Mouse (Mus musculus) embryonic facial prominence, embryonic 15.5 days (tissue): ENCODE measurements around the gene Gm42674. TPM values are rescaled to one million over a fixed set of nuclear protein-coding genes. Genes with fewer than 3 reads are reported as not detected.

Source experiments
- ATAC-seq: fragments of 200-750 bp; cut with Nextera tagmentation; 2 replicates; pipeline ENCODE4 v1.8.0; 2017; ENCODE audit warnings: low read depth, moderate TSS enrichment; ENCODE audit not compliant: insufficient number of reproducible peaks, low FRiP score, low TSS enrichment
- H3K27ac ChIP-seq: fragments of 300-500 bp; sonication (generic); replicated peaks from 2 replicates; pipeline ENCODE4 v1.5.1; 2015; ENCODE audit warnings: mild to moderate bottlenecking, inconsistent platforms
- H3K27me3 ChIP-seq: fragments of 300-500 bp; sonication (generic); 2 replicates; pipeline ENCODE4 v1.6.1; 2015; ENCODE audit warnings: inconsistent platforms
- H3K36me3 ChIP-seq: fragments of 300-500 bp; sonication (generic); 2 replicates; pipeline ENCODE4 v1.6.1; 2015; ENCODE audit warnings: mild to moderate bottlenecking, inconsistent platforms
- H3K4me1 ChIP-seq: fragments of 300-500 bp; sonication (generic); 2 replicates; pipeline ENCODE4 v1.6.1; 2015; ENCODE audit warnings: inconsistent platforms
- H3K4me2 ChIP-seq: fragments of 300-500 bp; sonication (generic); replicated peaks from 2 replicates; pipeline ENCODE4 v1.6.1; 2015; ENCODE audit warnings: mild to moderate bottlenecking, inconsistent platforms
- H3K4me3 ChIP-seq: fragments of 300-500 bp; sonication (generic); replicated peaks from 2 replicates; pipeline ENCODE4 v1.5.1; 2015; ENCODE audit warnings: mild to moderate bottlenecking, inconsistent platforms
- H3K9ac ChIP-seq: fragments of 300-500 bp; sonication (generic); 2 replicates; pipeline ENCODE4 v1.6.1; 2015; ENCODE audit warnings: inconsistent platforms
- H3K9me3 ChIP-seq: fragments of 300-500 bp; sonication (generic); replicated peaks from 2 replicates; pipeline ENCODE4 v1.6.1; 2016; ENCODE audit warnings: inconsistent platforms
- WGBS: fragments of 180-500 bp; shearing (Covaris S2); methylation state at CpG from one replicate; pipeline ENCODE4 v1.1.7; 2015; 5-methylcytosine and 5-hydroxymethylcytosine counted together
- polyA plus RNA-seq: library from polyadenylated mRNA; unstranded; fragments of >200 nt; fragmentation: Nextera tagmentation; extraction: Ambion mirVana; gene quantifications from 2 replicates; pipeline ENCODE4 v1.2.1, GENCODE M21; 2015

Gm42674 gene
- polyA plus RNA-seq, 1 experiment from 2014 or later: not detected

GRCm38 (mm10) chr3:90647291-90647690, 45.6 kb downstream of the Gm42674 start:
- Histone ChIP-seq H3K27ac (no peak overlapping the region), H3K27me3 (no peaks in the 10 kb centered on the region), H3K9me3 (no peaks in the 10 kb centered on the region), H3K9ac (no peak overlapping the region), H3K4me1 (no peaks in the 10 kb centered on the region), H3K4me3 (no peak overlapping the region), H3K36me3 (no peaks in the 10 kb centered on the region), H3K4me2 (no peak overlapping the region)
- ATAC-seq: no peak
- WGBS: 77% methylated on average over 1 of the region's 1 CpGs

DNA sequence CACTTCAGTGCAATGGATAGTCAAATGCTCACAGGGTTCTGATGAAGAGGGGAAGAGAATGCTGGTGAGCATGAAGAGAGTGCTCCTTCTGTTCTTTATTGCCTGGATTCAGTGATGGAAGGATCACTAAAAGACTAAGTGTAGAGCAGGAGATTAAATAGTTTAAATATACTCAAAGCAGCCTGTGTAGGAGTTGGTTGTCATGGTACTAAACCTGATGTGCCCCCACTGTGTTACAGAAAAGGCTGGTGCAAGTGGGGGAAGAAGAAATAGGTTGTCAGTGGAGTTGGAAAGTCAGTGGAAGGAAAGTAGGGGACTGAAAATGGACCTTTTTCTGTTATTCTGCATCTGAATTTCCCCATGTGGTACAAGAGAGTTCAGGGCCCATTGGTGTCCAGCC, 47.3 kb downstream of the Gm42674 start:
- no peaks in the 10 kb centered on the region for H3K36me3 ChIP-seq

GRCm38 (mm10) chr3:90649832-90650231, 48.1 kb downstream of the Gm42674 start:
- H3K9ac ChIP-seq: no peak overlapping the region
- H3K4me2 ChIP-seq: no peak overlapping the region
- no peak for ATAC-seq
- H3K27ac ChIP-seq: no peak overlapping the region
- no peaks in the 10 kb centered on the region for H3K9me3 ChIP-seq
- no peak overlapping the region for H3K4me3 ChIP-seq
- 88% methylated on average over 2 of the region's 2 CpGs for WGBS
- H3K4me1 ChIP-seq: no peaks in the 10 kb centered on the region
- H3K27me3 ChIP-seq: peaks cover 5% of the 10 kb centered on the region; the same call in 1 of the 2 replicates
- no peaks in the 10 kb centered on the region for H3K36me3 ChIP-seq

More for the DNA sequence above, 47.3 kb downstream of the Gm42674 start:
- H3K4me1 ChIP-seq: no peaks in the 10 kb centered on the region
- no peaks in the 10 kb centered on the region for H3K27me3 ChIP-seq
- H3K27ac ChIP-seq: no peak overlapping the region
- no peak overlapping the region for H3K9ac ChIP-seq
- no peaks in the 10 kb centered on the region for H3K9me3 ChIP-seq
- ATAC-seq: no peak
- H3K4me2 ChIP-seq: no peak overlapping the region
- no peak overlapping the region for H3K4me3 ChIP-seq

DNA sequence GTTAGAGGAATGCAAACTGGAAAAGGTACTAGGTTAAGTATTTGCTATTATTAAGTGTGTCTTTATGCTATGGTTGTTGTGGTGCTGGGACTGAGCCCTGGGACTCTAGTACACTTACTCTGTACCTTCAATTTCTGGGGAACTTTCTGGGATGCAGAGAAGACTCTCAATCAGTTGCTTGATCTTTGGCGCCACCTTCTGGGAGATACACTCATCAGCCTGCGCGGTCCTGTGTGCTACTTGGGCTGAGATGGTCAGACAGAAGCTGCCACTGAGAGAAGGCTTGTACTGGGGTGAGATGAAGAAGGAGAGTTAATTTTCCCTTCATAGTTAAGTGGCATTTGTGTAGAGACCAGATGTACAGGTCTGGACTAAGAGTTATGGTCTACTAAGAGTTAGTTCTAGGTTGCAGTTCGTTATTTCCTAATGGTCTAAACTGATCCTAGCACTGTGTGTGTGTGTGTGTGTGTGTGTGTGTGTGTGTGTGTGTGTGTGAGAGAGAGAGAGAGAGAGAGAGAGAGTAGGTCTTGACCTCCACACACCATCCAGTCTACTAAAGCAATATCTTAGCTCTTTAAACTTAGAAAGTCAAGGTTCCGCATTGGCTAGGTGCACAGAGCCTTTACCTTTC, 51.3 kb downstream of the Gm42674 start:
- H3K4me2 ChIP-seq: no peak overlapping the region
- H3K4me3 ChIP-seq: no peak overlapping the region
- ATAC-seq: no peak; the same call in 1 of the 2 replicates
- H3K36me3 ChIP-seq: no peaks in the 10 kb centered on the region
- H3K27ac ChIP-seq: no peak overlapping the region
- H3K4me1 ChIP-seq: no peaks in the 10 kb centered on the region
- WGBS: 34% methylated on average over 5 of the region's 5 CpGs
- no peaks in the 10 kb centered on the region for H3K9me3 ChIP-seq
- H3K9ac ChIP-seq: no peak overlapping the region
- H3K27me3 ChIP-seq: peaks cover 9% of the 10 kb centered on the region; the same call in 1 of the 2 replicates

DNA sequence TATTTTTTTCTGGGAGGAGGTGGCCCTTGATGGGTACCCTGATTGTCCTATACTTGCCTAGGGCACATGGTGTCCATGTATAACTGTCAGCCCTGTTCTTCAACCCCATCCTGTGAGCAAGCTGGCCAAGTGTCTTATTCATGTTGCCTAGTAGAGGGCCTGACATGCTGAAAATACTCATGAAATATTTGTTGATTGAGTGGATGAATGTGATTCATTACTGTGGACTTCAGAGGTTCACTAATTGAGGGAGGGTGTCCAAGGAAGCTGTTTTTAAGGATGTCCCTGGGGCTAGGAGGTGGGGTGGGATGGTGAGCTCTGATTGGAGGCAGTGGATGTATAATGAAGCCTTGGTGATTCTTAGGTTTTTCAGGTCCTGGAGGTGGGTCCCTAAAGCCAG, 52.0 kb downstream of the Gm42674 start, which contains the start of gene S100a7a:
S100a7a (plus strand) TSS at position 301 of the 400 bp plus-strand sequence.
- Histone ChIP-seq H3K4me1 (no peaks in the 10 kb centered on the region), H3K4me3 (no peak within 1 kb of the TSS), H3K36me3 (no peaks in the 10 kb centered on the region), H3K9me3 (no peaks in the 10 kb centered on the region), H3K27ac (no peak within 1 kb of the TSS), H3K4me2 (no peak within 1 kb of the TSS), H3K9ac (no peak within 1 kb of the TSS), H3K27me3 (peaks cover 9% of the 10 kb centered on the region; the same call in 1 of the 2 replicates)
- ATAC-seq: no peak

Other genes starting within 250 kb of the Gm42674 start
- gene Slc27a3, start 212.0 kb upstream of the Gm42674 start, polyA plus RNA-seq: 32.1 and 34.6 TPM in 2 replicates
- 27.6 and 28.5 TPM in 2 replicates for gene Ints3, start 168.3 kb upstream of the Gm42674 start, polyA plus RNA-seq
- gene Npr1, start 136.0 kb upstream of the Gm42674 start, polyA plus RNA-seq: 5.9 and 6.2 TPM in 2 replicates
- gene Ilf2, start 125.8 kb upstream of the Gm42674 start, polyA plus RNA-seq: 182 and 183 TPM in 2 replicates
- 95.4 and 104 TPM in 2 replicates for gene Snapin, start 110.9 kb upstream of the Gm42674 start, polyA plus RNA-seq
- gene Chtop, start 92.4 kb upstream of the Gm42674 start, polyA plus RNA-seq: 155 and 159 TPM in 2 replicates
- 52.3 and 63.7 TPM in 2 replicates for gene S100a1, start 87.5 kb upstream of the Gm42674 start, polyA plus RNA-seq
- 45.9 and 51.8 TPM in 2 replicates for gene S100a13, start 87.5 kb upstream of the Gm42674 start, polyA plus RNA-seq
- 134 and 141 TPM in 2 replicates for gene S100a14, start 75.0 kb upstream of the Gm42674 start, polyA plus RNA-seq
- 321 and 322 TPM in 2 replicates for gene S100a16, start 64.7 kb upstream of the Gm42674 start, polyA plus RNA-seq
- 35.0 and 74.2 TPM in 2 replicates for gene S100a3, start 41.3 kb upstream of the Gm42674 start, polyA plus RNA-seq
- gene S100a2, start 11.7 kb upstream of the Gm42674 start, polyA plus RNA-seq: not detected in 2 replicates
- gene S100a4, start 1.9 kb downstream of the Gm42674 start, polyA plus RNA-seq: 24.9 and 31.5 TPM in 2 replicates
- 2.8 and 3.1 TPM in 2 replicates for gene S100a5, start 6.6 kb downstream of the Gm42674 start, polyA plus RNA-seq
- 449 and 474 TPM in 2 replicates for gene S100a6, start 11.0 kb downstream of the Gm42674 start, polyA plus RNA-seq
- 6.0 and 8.7 TPM in 2 replicates for gene S100a7a, start 52.1 kb downstream of the Gm42674 start, polyA plus RNA-seq
- 35.0 and 35.3 TPM in 2 replicates for gene S100a8, start 67.1 kb downstream of the Gm42674 start, polyA plus RNA-seq
- 22.1 TPM in 2 replicates for gene S100a9, start 93.8 kb downstream of the Gm42674 start, polyA plus RNA-seq
- 0.25 and 0.41 TPM in 2 replicates for gene Pglyrp4, start 125.0 kb downstream of the Gm42674 start, polyA plus RNA-seq
- gene Gm5849, start 176.0 kb downstream of the Gm42674 start, polyA plus RNA-seq: not detected in 2 replicates